Mouse (Mus musculus): ENCODE measurements around the gene Cpsf6.

DNA sequence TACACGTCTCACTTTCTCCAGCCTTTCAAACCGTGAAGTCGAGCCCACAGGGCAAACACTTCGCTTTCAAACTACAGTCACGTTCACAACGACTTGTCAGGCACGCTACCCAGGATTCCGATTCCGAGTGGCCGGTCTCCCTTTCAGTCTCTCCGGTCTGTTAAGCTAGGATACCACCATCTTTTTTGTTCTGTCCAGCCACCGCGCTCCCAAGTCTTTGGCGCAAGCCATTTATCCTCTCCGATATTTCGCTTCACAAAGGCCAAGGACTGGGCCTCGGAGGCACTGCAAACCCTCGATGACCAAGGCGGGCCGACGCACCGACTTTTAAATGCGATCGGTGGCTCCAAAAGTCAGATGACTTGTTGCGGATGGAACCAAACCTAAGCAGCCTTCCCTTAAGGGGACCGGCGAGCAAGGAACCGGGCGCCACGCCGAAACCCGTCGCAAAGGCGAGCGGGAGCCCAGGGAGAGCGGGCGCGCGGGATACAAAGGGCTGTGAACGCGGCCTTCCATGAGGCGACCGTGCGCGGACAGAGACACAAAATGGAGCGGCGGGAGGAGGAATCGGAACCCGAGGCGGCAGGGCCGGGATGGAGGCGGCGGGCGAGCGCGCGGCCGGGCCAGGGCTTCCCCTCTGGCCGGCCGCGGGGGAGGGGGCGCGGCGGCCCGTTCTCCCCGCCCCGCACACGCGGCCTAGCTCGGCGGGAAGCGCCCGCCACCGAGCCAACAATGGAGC is 3.8 kb downstream of the Cpsf6 start:
- TF ChIP-seq CTCF (IDR thresholded peaks at IDR 0.05; ENCODE audit: low read depth) (no peak), EP300 (IDR thresholded peaks at IDR 0.05; ENCODE audit: low read depth) (no peak)
